16 mouse cellular contexts compared by ENCODE assay signal in genomic region chr12:8859588-8859987, GRCm38 (mm10).
DNase-seq lines count a peak whose midpoint lies in the region; ATAC-seq and TF ChIP-seq lines count a peak whose summit lies in the region.
"Had no signal": no experiment of that assay in that cellular context is flagged by ENCODE, and none has a peak within 500 bp of the region (broad histone marks: within the 10 kb centered on the region; RNA-seq: fewer than 3 reads in every experiment).

No protein-coding gene starts in this region.

- no peak overlapping the region for H3K4me2 ChIP-seq in hindbrain, embryonic 11.5 days (replicated peaks; ENCODE audit: low read depth, low read length)
- no peak overlapping the region for H3K4me2 ChIP-seq in intestine, postnatal 0 days (replicated peaks; ENCODE audit: low read depth)
- H3K4me2 ChIP-seq in kidney, embryonic 14.5 days (replicated peaks; ENCODE audit: low read depth, low read length), result no peak overlapping the region
- H3K4me2 ChIP-seq: kidney, embryonic 15.5 days; stomach, embryonic 15.5 days had no signal

- ATAC-seq in hindbrain, embryonic 11.5 days (ENCODE audit: low FRiP score), result no peak
- no peak for ATAC-seq in intestine, postnatal 0 days
- no peak for ATAC-seq in kidney, embryonic 14.5 days (ENCODE audit: low FRiP score, low TSS enrichment)
- ATAC-seq: forebrain, postnatal 0 days had no signal

- peak overlapping the region; percentile 9; the same call in 1 of the 2 replicates for H3K27ac ChIP-seq in heart, adult 2 months
- peak overlapping the region; percentile 40; the same call in 1 of the 2 replicates for H3K27ac ChIP-seq in hindbrain, embryonic 10.5 days
- H3K27ac ChIP-seq in hindbrain, embryonic 11.5 days (ENCODE audit: low read depth, low read length), result no peak overlapping the region
- H3K27ac ChIP-seq in intestine, postnatal 0 days (ENCODE audit: low read depth, low read length), result peak overlapping the region; percentile 43; the same call in 1 of the 2 replicates
- no peak overlapping the region for H3K27ac ChIP-seq in kidney, embryonic 14.5 days (ENCODE audit: low read depth, low read length)
- H3K27ac ChIP-seq: kidney, embryonic 15.5 days; left cerebral cortex, adult 2 months; stomach, embryonic 15.5 days had no signal

- no peak overlapping the region for H3K4me3 ChIP-seq in heart, adult 2 months
- H3K4me3 ChIP-seq in hindbrain, embryonic 10.5 days, result no peak overlapping the region
- no peak overlapping the region for H3K4me3 ChIP-seq in hindbrain, embryonic 11.5 days (ENCODE audit: low read depth, low read length)
- H3K4me3 ChIP-seq in intestine, postnatal 0 days (ENCODE audit: low read depth, low read length), result no peak overlapping the region
- H3K4me3 ChIP-seq in kidney, embryonic 14.5 days (ENCODE audit: low read length), result no peak overlapping the region
- H3K4me3 ChIP-seq: kidney, embryonic 15.5 days; left cerebral cortex, adult 2 months; stomach, embryonic 15.5 days had no signal

- peaks cover 3% of the 10 kb centered on the region; the same call in 1 of the 2 replicates for H3K36me3 ChIP-seq in heart, adult 2 months (ENCODE audit: control insufficient read depth, insufficient read depth, low read length)
- no peaks in the 10 kb centered on the region for H3K36me3 ChIP-seq in hindbrain, embryonic 10.5 days
- no peaks in the 10 kb centered on the region for H3K36me3 ChIP-seq in hindbrain, embryonic 11.5 days (ENCODE audit: control insufficient read depth, insufficient read depth, low read length)
- no peaks in the 10 kb centered on the region for H3K36me3 ChIP-seq in intestine, postnatal 0 days (ENCODE audit: control insufficient read depth, insufficient read depth)
- H3K36me3 ChIP-seq in kidney, embryonic 14.5 days (ENCODE audit: control insufficient read depth, insufficient read depth, low read length), result no peaks in the 10 kb centered on the region
- H3K36me3 ChIP-seq: kidney, embryonic 15.5 days; stomach, embryonic 15.5 days had no signal

- no peak overlapping the region for H3K9ac ChIP-seq in heart, adult 2 months (ENCODE audit: low read depth, low read length)
- no peak overlapping the region for H3K9ac ChIP-seq in hindbrain, embryonic 11.5 days (ENCODE audit: low read depth, low read length)
- H3K9ac ChIP-seq in intestine, postnatal 0 days (ENCODE audit: low read depth, low read length), result no peak overlapping the region
- no peak overlapping the region for H3K9ac ChIP-seq in kidney, embryonic 14.5 days (ENCODE audit: low read depth, low read length)
- H3K9ac ChIP-seq: forebrain, postnatal 0 days; kidney, embryonic 15.5 days; stomach, embryonic 15.5 days had no signal

- peaks cover 13% of the 10 kb centered on the region for H3K4me1 ChIP-seq in heart, adult 2 months (ENCODE audit: control insufficient read depth, insufficient read depth, low read length)
- peaks cover 34% of the 10 kb centered on the region for H3K4me1 ChIP-seq in hindbrain, embryonic 10.5 days (replicated peaks)
- H3K4me1 ChIP-seq in hindbrain, embryonic 11.5 days (replicated peaks; ENCODE audit: control insufficient read depth, insufficient read depth, low read length), result peaks cover 2% of the 10 kb centered on the region; the same call in 1 of the 2 replicates
- peaks cover 18% of the 10 kb centered on the region for H3K4me1 ChIP-seq in intestine, postnatal 0 days (replicated peaks; ENCODE audit: control insufficient read depth, insufficient read depth, low read length)
- H3K4me1 ChIP-seq in kidney, embryonic 14.5 days (ENCODE audit: control insufficient read depth, insufficient read depth, low read length), result peaks cover 24% of the 10 kb centered on the region; the same call in 1 of the 2 replicates

- H3K79me2 ChIP-seq in heart, adult 2 months (replicated peaks; ENCODE audit: control insufficient read depth, insufficient read depth, low read length), result no peaks in the 10 kb centered on the region

- TF ChIP-seq EP300 in heart, adult 2 months (IDR thresholded peaks at IDR 0.05; ENCODE audit: insufficient read depth, low read depth, low read length), result no peak

- no peaks in the 10 kb centered on the region for H3K9me3 ChIP-seq in hindbrain, embryonic 10.5 days
- no peaks in the 10 kb centered on the region for H3K9me3 ChIP-seq in hindbrain, embryonic 11.5 days (ENCODE audit: control insufficient read depth, low read length)
- H3K9me3 ChIP-seq in intestine, postnatal 0 days (ENCODE audit: control insufficient read depth), result no peaks in the 10 kb centered on the region
- no peaks in the 10 kb centered on the region for H3K9me3 ChIP-seq in kidney, embryonic 14.5 days (ENCODE audit: control insufficient read depth, low read length)
- H3K9me3 ChIP-seq: kidney, embryonic 15.5 days; stomach, embryonic 15.5 days had no signal

- intact Hi-C loops in heart, adult 2 months (cut with DNase I), result loop anchor here (5.0 kb wide), 1 partner anchor 77 kb away; no protein-coding TSS in a partner anchor

- TF ChIP-seq CTCF in heart, adult 2 months (IDR thresholded peaks at IDR 0.05), result no peak
- no peak for TF ChIP-seq CTCF in intestine, postnatal 0 days (IDR thresholded peaks at IDR 0.05; ENCODE audit: low read depth)

- no peak for TF ChIP-seq POLR2A in heart, adult 2 months (IDR thresholded peaks at IDR 0.05; ENCODE audit: insufficient read depth, low read depth, low read length)

- H3K27me3 ChIP-seq in heart, adult 2 months (ENCODE audit: control insufficient read depth, insufficient read depth, low read length), result no peaks in the 10 kb centered on the region
- no peaks in the 10 kb centered on the region for H3K27me3 ChIP-seq in hindbrain, embryonic 10.5 days (ENCODE audit: insufficient read depth, poor library complexity, severe bottlenecking)
- H3K27me3 ChIP-seq in hindbrain, embryonic 11.5 days (ENCODE audit: control insufficient read depth, insufficient read depth, low read length), result no peaks in the 10 kb centered on the region
- no peaks in the 10 kb centered on the region for H3K27me3 ChIP-seq in intestine, postnatal 0 days (replicated peaks; ENCODE audit: control insufficient read depth, insufficient read depth, low read length)
- no peaks in the 10 kb centered on the region for H3K27me3 ChIP-seq in kidney, embryonic 14.5 days (ENCODE audit: control insufficient read depth, insufficient read depth, low read length)
- H3K27me3 ChIP-seq: kidney, embryonic 15.5 days; stomach, embryonic 15.5 days had no signal

- WGBS in heart, adult 2 months, result 41% methylated on average over 4 of the region's 4 CpGs
- 76% methylated on average over 4 of the region's 4 CpGs for WGBS in hindbrain, embryonic 10.5 days
- WGBS in hindbrain, embryonic 11.5 days, result 84% methylated on average over 4 of the region's 4 CpGs
- WGBS in intestine, postnatal 0 days, result 49% methylated on average over 4 of the region's 4 CpGs
- 62% methylated on average over 4 of the region's 4 CpGs for WGBS in kidney, embryonic 14.5 days

- no peak for DNase-seq in heart, adult 2 months
- DNase-seq in heart, adult 8-10 months (ENCODE audit: low spot score), result no peak
- no peak for DNase-seq in hindbrain, embryonic 10.5 days (ENCODE audit: low spot score)
- DNase-seq in hindbrain, embryonic 11.5 days (ENCODE audit: low spot score), result no peak
- peak; percentile 33 for DNase-seq in NIH3T3 (ENCODE audit: low read depth)
- no peak for DNase-seq in adipocyte (ENCODE audit: low spot score)
- DNase-seq: adrenal gland, postnatal 14 days; cerebellum, adult 11-12 months; forebrain, postnatal 0 days; lung, adult 2 months; right cerebral cortex, adult 18-20 months had no signal

Comparison
In these comparisons a context has a peak if more than half of its experiments do, and no peak if none do; other contexts are left out.
1. H3K27ac ChIP-seq: peak in heart, adult 2 months (single experiment), hindbrain, embryonic 10.5 days (single experiment) and intestine, postnatal 0 days (single experiment); none in hindbrain, embryonic 11.5 days (single experiment) and kidney, embryonic 14.5 days (single experiment).